Mouse (Mus musculus) midbrain, embryonic 11.5 days (tissue): ENCODE data around the gene Hoxb7. TPM values are rescaled to one million over a fixed set of nuclear protein-coding genes. Genes with fewer than 3 reads are reported as not detected.

ENCODE experiments used
- ATAC-seq: fragments of 200-750 bp; cut with Nextera tagmentation; 2 replicates; pipeline ENCODE4 v1.8.0; 2017; ENCODE audit warnings: moderate TSS enrichment, moderate library complexity; ENCODE audit not compliant: low FRiP score
- DNase-seq: peaks from one replicate; pipeline ENCODE4 v3.0.0; 2015; ENCODE audit warnings: low spot score; ENCODE audit errors: missing footprints
- H3K27ac ChIP-seq: fragments of 300-500 bp; sonication (generic); 2 replicates; pipeline ENCODE4 v1.5.1; 2014; ENCODE audit warnings: low read depth, low read length
- H3K27me3 ChIP-seq: fragments of 300-500 bp; sonication (generic); 2 replicates; pipeline ENCODE4 v1.6.1; 2014; ENCODE audit warnings: mild to moderate bottlenecking, low read length, moderate library complexity, mixed read lengths; ENCODE audit not compliant: control insufficient read depth, insufficient read depth
- H3K36me3 ChIP-seq: fragments of 300-500 bp; sonication (generic); 2 replicates; pipeline ENCODE4 v1.6.1; 2014; ENCODE audit warnings: mild to moderate bottlenecking, low read length, moderate library complexity, mixed read lengths; ENCODE audit not compliant: control insufficient read depth, insufficient read depth
- H3K4me1 ChIP-seq: fragments of 300-500 bp; sonication (generic); 2 replicates; pipeline ENCODE4 v1.6.1; 2014; ENCODE audit warnings: low read length; ENCODE audit not compliant: control insufficient read depth, insufficient read depth
- H3K4me2 ChIP-seq: fragments of 300-500 bp; sonication (generic); 2 replicates; pipeline ENCODE4 v1.6.1; 2014; ENCODE audit warnings: mild to moderate bottlenecking, moderate library complexity
- H3K4me3 ChIP-seq: fragments of 300-500 bp; sonication (generic); 2 replicates; pipeline ENCODE4 v1.5.1; 2014; ENCODE audit warnings: low read depth, low read length
- H3K9ac ChIP-seq: fragments of 300-500 bp; sonication (generic); 2 replicates; pipeline ENCODE4 v1.6.1; 2014; ENCODE audit warnings: low read length
- H3K9me3 ChIP-seq: fragments of 300-500 bp; sonication (generic); 2 replicates; pipeline ENCODE4 v1.6.1; 2016; ENCODE audit warnings: low read length; ENCODE audit not compliant: control insufficient read depth
- WGBS: fragments of 180-500 bp; shearing (Covaris S2); extraction: QIAGEN DNeasy Blood & Tissue Kit; methylation state at CpG from one replicate; pipeline ENCODE4 v1.1.7; 2014; 5-methylcytosine and 5-hydroxymethylcytosine counted together
- polyA plus RNA-seq: library from polyadenylated mRNA; unstranded; fragments of >200 nt; fragmentation: Nextera tagmentation; extraction: Ambion mirVana; gene quantifications from 2 replicates; pipeline ENCODE4 v1.2.1, GENCODE M21; 2014

The Hoxb7 gene
- polyA plus RNA-seq, 1 experiment from 2014 or later = not detected

GRCm38 (mm10) chr11:96325747-96326212 lies 39.4 kb downstream of the Hoxb7 start:
- 2% methylated on average over 22 of the region's 22 CpGs for WGBS
- ATAC-seq (no peak), DNase-seq (no peak)
- no peak overlapping the region for H3K9ac ChIP-seq
- no peak overlapping the region for H3K4me3 ChIP-seq
- H3K27ac ChIP-seq = no peak overlapping the region
- no peaks in the 10 kb centered on the region for H3K9me3 ChIP-seq
- H3K4me2 ChIP-seq = no peak overlapping the region
- H3K36me3 ChIP-seq = no peaks in the 10 kb centered on the region
- peaks cover 100% of the 10 kb centered on the region for H3K27me3 ChIP-seq
- H3K4me1 ChIP-seq = no peaks in the 10 kb centered on the region

GRCm38 (mm10) chr11:96326705-96327104 lies 40.3 kb downstream of the Hoxb7 start:
- Histone ChIP-seq H3K9me3 (no peaks in the 10 kb centered on the region), H3K27ac (no peak overlapping the region), H3K4me1 (no peaks in the 10 kb centered on the region), H3K27me3 (peaks cover 100% of the 10 kb centered on the region), H3K4me3 (no peak overlapping the region), H3K4me2 (no peak overlapping the region), H3K36me3 (no peaks in the 10 kb centered on the region), H3K9ac (no peak overlapping the region)
- DNase-seq (no peak), ATAC-seq (no peak)
- WGBS = under 1% methylated on average over 12 of the region's 12 CpGs

- H3K9ac ChIP-seq = no peak overlapping the region
- no peaks in the 10 kb centered on the region for H3K4me1 ChIP-seq
- H3K27me3 ChIP-seq = peaks cover 100% of the 10 kb centered on the region
- no peak overlapping the region for H3K4me2 ChIP-seq
- ATAC-seq = no peak
- H3K27ac ChIP-seq = no peak overlapping the region
- H3K4me3 ChIP-seq = no peak overlapping the region
- no peak for DNase-seq
- 3% methylated on average over 7 of the region's 7 CpGs for WGBS
- no peaks in the 10 kb centered on the region for H3K36me3 ChIP-seq
- H3K9me3 ChIP-seq = no peaks in the 10 kb centered on the region
Observed at GRCm38 (mm10) chr11:96327122-96327521, 40.7 kb downstream of the Hoxb7 start.

- peaks cover 100% of the 10 kb centered on the region for H3K27me3 ChIP-seq
- H3K4me3 ChIP-seq = no peak overlapping the region
- DNase-seq = no peak
- ATAC-seq = no peak
- no peak overlapping the region for H3K4me2 ChIP-seq
- no peak overlapping the region for H3K9ac ChIP-seq
- no peaks in the 10 kb centered on the region for H3K9me3 ChIP-seq
- 1% methylated on average over 5 of the region's 5 CpGs for WGBS
- no peaks in the 10 kb centered on the region for H3K4me1 ChIP-seq
- H3K27ac ChIP-seq = no peak overlapping the region
- no peaks in the 10 kb centered on the region for H3K36me3 ChIP-seq
Observed at GRCm38 (mm10) chr11:96327750-96328149, 41.3 kb downstream of the Hoxb7 start.

GRCm38 (mm10) chr11:96328605-96329004 lies 42.2 kb downstream of the Hoxb7 start:
- DNase-seq = no peak
- peaks cover 100% of the 10 kb centered on the region for H3K27me3 ChIP-seq
- no peaks in the 10 kb centered on the region for H3K9me3 ChIP-seq
- no peaks in the 10 kb centered on the region for H3K4me1 ChIP-seq
- H3K27ac ChIP-seq = no peak overlapping the region
- 5% methylated on average over 8 of the region's 8 CpGs for WGBS
- no peak for ATAC-seq
- no peak overlapping the region for H3K4me2 ChIP-seq
- H3K9ac ChIP-seq = no peak overlapping the region
- no peak overlapping the region for H3K4me3 ChIP-seq
- no peaks in the 10 kb centered on the region for H3K36me3 ChIP-seq

GRCm38 (mm10) chr11:96332105-96332504 lies 45.7 kb downstream of the Hoxb7 start:
- under 1% methylated on average over 8 of the region's 8 CpGs for WGBS
- ATAC-seq = no peak
- Histone ChIP-seq H3K4me1 (no peaks in the 10 kb centered on the region), H3K27me3 (peaks cover 100% of the 10 kb centered on the region), H3K27ac (no peak overlapping the region), H3K4me2 (no peak overlapping the region), H3K36me3 (no peaks in the 10 kb centered on the region), H3K9me3 (no peaks in the 10 kb centered on the region), H3K9ac (no peak overlapping the region), H3K4me3 (no peak overlapping the region)
- DNase-seq = no peak

- H3K27me3 ChIP-seq = peaks cover 100% of the 10 kb centered on the region
- H3K4me3 ChIP-seq = no peak overlapping the region
- DNase-seq = no peak
- under 1% methylated on average over 31 of the region's 35 CpGs for WGBS
- no peak overlapping the region for H3K4me2 ChIP-seq
- H3K9me3 ChIP-seq = no peaks in the 10 kb centered on the region
- H3K9ac ChIP-seq = no peak overlapping the region
- no peak overlapping the region for H3K27ac ChIP-seq
- H3K36me3 ChIP-seq = no peaks in the 10 kb centered on the region
- no peaks in the 10 kb centered on the region for H3K4me1 ChIP-seq
- ATAC-seq = no peak
Observed at GRCm38 (mm10) chr11:96332618-96333032, 46.2 kb downstream of the Hoxb7 start.

- Histone ChIP-seq H3K9ac (no peak overlapping the region), H3K9me3 (no peaks in the 10 kb centered on the region), H3K36me3 (no peaks in the 10 kb centered on the region), H3K4me2 (no peak overlapping the region), H3K27ac (no peak overlapping the region), H3K4me1 (no peaks in the 10 kb centered on the region), H3K27me3 (peaks cover 100% of the 10 kb centered on the region), H3K4me3 (no peak overlapping the region)
- ATAC-seq (no peak), DNase-seq (no peak)
- WGBS = 2% methylated on average over 17 of the region's 17 CpGs
Observed at GRCm38 (mm10) chr11:96333241-96334001, 47.0 kb downstream of the Hoxb7 start.

GRCm38 (mm10) chr11:96334002-96334364 lies 47.6 kb downstream of the Hoxb7 start:
- no peak for ATAC-seq
- Histone ChIP-seq H3K9me3 (no peaks in the 10 kb centered on the region), H3K27me3 (peaks cover 100% of the 10 kb centered on the region), H3K4me3 (no peak overlapping the region), H3K27ac (no peak overlapping the region), H3K4me1 (no peaks in the 10 kb centered on the region), H3K36me3 (no peaks in the 10 kb centered on the region), H3K4me2 (no peak overlapping the region), H3K9ac (no peak overlapping the region)
- no peak for DNase-seq
- WGBS = 0% methylated on average over 2 of the region's 2 CpGs
